Mouse (Mus musculus) ovary, postnatal 14 days (tissue): ENCODE measurements at regions not wholly inside any gene's neighbourhood (a gene's known extent, or its start where the extent isn't known, plus 50 kb on each side); places are given as distances from the start of the nearest gene placed in this dataset.

Source experiments
- DNase-seq: peaks from one replicate; pipeline ENCODE4 v3.0.0; 2022; ENCODE audit warnings: low spot score

DNA sequence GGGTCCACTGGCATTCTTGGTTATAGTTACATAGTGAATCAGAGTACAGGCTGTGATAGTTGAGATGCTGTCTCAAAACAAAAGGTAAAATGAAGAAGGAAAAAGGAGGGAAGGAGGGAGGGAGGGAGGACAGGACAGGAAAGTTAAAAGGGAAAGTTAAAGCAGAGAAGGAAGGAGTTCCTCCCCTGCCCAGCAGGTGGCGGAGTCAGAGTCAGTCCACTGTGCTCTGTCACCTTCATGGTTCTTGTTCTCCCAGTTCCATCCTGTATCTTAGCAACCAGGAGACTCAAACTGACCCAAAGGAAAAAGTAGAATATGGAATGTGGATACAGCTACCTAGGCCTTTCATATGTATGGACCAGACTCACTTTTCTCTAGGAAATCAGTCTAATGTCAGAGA is 288.3 kb downstream of the Pdcd6ip start:
- no peak for DNase-seq

DNA sequence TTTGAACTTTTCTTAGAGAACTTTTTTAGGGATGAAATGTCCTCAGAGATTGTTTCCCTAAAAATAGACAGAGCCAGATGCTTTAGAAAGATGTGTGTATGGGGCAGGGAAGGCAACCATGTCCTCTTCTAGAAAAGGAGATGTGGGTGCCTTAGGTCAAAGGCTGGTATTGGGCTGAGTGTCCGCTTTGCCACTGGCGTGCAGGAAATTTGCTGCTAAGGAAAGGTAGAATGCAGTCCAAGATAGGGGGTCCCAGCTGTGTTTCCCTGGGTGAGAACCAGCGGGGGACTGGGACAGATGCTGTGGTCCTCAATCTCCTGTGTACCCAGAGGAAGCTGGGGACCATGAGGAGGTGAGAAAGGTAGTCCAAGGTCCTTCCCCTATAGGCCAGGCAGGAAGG is 291.0 kb downstream of the Pdcd6ip start:
- no peak for DNase-seq

DNA sequence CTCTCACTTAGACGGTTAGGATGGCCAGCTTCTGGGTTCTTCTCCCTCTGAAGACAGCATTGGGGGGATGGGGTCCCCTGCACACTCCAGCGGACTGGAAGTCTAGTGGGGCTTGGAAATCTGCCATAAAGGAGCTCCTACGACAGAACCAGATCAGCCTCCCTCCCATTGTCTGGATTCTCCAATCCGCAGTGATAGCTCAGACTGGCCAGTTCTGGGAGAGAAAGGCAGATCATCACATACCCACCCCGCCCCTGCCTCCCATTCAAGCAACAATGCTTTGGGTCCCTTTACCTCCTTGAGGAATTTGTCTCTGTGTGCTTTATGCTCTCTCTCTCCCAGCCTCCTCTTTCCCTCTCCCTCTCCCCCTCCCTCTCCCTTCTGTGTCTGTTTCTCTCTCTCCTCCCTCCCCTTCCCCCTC is 292.5 kb downstream of the Pdcd6ip start:
- no peak for DNase-seq

DNA sequence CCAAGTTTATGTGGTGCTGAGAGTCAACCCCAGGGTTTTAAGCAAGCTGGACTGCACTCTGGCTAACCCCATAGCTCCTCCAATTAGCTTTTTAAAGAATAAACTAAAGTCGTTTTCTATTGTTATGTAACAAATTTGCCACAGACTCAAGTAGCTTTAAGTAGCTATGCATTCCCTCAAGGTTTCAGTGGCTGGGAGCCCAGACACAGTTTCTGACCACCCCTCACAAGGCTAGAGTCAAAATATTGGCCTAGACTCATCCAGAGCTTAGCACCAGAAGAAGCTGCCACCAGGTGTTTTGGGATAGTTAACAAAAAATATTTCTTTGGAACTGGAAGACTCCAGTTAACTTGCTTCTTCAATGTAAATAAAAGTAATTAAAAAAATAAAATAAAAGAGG is 293.4 kb downstream of the Pdcd6ip start:
- no peak for DNase-seq

DNA sequence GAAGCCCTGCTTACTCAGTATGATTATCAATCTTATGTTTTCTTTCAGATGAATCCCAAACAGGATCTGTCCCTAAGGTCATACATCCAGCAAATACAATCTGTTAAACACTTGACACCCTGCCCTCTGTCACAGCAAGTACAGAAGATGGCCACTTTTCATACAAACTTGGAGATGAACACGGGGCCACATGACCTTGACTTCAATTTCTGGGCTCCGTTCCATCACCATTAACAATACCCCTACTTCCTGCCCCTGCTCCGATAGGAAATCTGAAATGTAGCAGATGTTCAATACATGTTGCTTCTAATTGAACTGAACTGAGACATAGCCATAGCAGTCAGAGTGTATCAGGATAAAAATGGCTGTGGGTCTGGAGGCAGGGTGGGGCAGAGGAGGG is 294.2 kb downstream of the Pdcd6ip start:
- DNase-seq: no peak

DNA sequence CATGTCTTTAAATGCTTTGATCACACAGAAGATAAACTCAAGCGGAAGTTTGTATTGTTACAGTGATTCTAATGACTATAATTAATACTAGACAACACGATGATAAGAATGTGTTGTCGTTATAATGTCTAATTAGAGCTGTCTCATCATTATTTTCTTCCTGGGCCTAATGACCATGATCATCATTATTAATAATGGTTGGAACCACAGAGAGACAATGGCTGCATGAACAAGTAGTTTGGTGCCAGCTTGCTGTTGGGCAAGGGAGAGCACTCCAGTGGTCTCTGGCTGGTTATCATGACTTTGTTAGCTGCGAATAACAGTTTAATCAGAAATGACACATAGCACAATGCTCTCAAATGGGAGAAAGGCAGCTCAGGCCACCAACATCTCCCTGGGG is 296.4 kb downstream of the Pdcd6ip start:
- DNase-seq: no peak

DNA sequence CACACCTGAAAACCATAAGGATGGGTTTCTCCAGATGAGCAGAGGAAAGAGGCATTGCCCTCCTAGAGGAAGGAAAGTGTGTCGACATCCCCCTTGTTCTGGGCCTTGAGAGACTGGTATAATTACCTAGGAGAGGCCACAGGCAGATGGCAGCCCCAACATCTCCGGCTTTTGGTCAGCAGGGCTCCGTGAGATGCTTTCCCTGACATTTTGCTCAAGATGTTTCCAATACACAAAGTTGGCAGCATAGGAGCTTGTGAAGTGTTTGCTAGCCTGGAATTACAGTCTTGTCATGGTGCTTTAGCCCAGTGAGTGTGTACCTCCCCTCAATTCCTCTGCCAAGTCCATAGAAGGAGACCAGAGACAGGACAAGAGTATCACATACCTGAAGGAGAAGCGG is 299.5 kb downstream of the Pdcd6ip start:
- DNase-seq: no peak

DNA sequence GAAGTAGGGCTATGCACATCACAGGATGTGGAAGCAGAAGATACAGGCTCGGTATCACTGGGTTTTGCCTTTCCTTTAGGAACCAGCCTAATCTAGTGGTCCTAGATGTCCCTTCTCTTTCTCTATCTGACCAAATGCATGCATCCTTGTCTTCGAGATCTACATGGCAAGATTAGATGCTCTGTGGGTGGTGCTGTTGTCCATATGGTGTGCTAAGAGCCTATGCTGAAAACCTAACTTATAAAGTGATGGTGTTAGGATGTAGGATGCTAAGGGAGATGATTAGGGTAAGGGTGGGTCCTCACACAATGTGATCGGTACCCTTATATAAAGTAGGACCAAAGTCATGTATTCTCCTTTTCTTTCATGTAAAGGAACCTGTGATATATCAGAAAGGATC is 313.7 kb downstream of the Pdcd6ip start:
- DNase-seq: no peak

DNA sequence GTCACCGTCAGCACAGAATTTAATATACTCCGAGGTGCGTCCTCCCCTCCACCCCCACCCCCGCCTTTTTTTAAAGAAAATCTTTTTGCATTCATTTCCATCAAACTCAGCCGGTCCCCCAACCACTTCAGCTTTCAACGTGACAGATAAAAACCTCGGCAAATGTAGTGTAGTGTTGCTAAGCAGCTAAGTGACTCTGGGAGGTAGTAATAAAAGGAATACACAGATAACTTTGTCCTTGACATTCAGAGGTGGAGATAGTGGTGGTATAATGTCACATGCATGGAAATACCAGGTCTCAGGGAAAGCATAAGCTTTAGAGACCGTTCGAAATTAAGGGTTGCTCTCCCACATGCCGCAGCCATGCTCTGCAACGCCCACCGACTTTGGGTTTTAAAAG is 320.7 kb downstream of the Pdcd6ip start:
- DNase-seq: no peak

DNA sequence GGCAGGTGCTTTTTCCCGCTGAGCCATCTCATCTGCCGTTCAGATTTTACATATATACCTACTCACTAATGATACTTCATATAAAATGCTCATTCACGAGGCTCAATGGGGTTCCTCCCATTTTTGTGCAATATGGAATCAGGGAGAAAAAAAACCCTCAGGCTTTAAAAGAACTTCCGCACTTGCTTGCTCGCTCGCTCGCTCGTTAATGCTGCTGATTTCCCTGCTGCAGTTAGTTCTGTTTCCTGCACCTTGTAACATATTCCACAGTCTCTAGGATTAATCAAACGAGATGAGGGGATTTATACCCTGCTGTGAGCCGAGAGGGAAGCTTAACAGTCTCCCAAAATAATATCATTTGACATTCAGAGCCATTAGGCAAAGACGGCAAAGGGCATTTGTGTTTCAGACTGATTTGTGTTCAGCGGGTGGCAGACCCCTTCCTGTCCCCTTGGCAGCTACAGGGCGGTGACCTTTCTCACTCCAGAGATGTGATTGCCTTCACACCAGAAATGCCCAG is 326.4 kb downstream of the Pdcd6ip start:
- DNase-seq: no peak

DNA sequence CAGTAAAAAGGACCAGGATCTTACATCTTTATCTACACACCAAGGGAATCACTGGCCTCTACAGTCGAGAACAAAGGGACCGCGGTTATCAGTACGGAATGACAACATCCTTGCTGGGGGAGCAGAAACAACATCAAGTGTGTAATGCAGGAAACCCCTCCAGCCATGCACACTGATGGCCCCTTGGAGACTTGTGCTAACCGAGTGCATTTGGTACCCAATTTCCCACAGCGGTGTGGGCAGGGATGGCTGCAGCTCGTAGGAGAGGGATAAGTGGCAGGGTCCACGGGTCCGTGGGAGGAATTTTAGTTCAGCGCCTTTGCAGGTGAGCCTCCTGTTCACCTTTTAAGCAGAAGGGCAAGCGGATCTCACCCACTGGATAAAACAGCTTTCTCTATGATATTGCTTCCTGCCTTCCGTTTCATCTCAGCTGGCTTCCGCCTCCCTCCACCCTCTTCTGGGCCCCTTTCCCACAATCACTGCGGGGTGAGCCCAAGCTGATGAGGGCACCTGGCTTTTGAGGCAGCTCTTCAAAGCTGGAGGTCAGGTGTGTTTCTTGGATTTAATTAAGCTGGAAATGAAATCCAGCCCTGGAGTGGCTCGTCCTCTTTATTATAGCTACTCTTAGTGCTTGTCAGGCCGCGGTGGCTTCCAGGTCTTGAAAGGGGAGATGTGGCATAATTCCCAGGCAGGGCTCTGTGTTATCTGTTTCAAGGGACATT is 327.5 kb downstream of the Pdcd6ip start:
- no peak for DNase-seq

DNA sequence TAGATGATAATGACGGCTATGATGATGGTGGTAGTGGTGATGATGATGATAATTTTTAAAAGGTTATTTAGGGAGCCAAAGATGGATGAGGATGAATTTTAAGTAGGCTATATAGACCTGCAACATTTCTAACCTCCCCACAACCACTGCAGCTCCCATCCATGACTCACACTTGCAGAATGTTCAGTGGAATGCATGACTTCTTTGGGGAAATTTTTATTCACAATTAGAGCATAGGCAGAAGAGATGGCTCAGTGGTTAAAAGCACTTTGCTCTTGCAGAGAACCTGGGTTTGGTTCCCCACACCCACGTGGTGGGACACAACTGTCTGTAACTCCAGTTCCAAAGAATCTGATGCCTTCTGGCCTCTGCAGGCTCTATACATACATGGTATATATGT is 329.5 kb downstream of the Pdcd6ip start:
- no peak for DNase-seq

DNA sequence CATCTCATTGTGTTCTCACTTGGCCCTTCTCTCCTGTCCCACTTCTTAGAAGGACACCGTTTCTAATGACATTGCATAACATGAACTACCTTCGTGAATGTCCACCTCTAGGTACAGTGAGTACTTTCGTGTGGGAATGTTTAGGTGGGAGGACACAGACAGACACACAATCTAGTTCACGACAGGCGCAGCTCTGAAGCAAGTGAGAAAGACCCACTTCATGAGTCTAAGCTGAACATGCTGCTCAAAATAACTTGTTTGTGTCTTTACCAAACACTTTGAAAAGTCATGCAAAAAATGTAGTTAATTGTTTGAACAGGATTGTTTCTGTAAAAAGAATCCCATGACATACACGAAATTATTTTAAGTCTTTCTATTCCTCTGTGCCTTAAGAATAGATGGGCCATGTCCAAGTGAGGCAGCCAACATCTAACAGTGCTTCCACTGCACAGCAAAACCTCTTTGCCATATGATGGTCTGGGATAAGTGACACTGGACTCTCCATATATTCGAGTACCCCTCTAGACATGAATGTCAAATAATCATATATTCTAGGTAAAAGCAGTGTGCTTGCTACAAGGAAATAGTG is 336.2 kb downstream of the Pdcd6ip start:
- no peak for DNase-seq

DNA sequence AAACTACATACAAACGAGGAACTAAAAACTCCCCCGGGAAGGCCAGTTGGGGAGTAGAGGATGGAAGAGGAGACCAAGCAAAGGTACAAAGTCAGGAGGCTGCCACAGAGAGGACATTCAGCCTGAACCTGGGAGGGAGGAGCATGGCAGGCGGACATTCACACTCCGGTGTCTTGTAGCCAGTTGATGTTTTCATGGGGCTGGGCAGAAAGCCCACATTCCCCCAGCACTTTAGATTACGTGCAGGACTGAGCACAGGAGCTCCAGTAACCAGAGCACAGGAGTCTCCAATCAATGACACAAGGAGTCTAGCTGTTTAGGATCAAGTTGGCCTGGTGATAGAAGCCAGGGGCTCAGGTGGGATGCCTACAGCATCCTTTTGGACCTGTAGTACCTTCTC is 360.1 kb downstream of the Pdcd6ip start:
- DNase-seq: no peak

DNA sequence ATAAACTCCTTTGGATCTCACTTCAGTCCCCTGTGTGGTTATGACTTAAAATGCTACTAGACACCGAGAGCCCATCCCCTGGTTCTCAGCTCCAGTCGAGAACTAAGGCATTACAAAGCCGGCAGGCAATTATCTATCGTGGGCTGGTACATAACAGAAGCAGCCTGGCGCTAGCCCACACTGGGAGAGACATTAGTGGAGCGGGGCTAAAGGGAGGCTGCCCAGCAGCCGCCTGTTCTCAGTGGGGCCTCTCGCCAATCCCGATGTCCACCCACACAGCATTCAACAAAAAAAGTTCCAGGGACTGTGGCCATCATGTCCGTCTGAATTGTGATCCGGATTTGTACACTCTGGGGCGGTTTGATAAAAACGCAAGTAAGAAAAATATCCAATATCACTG is 361.5 kb downstream of the Pdcd6ip start:
- DNase-seq: no peak

DNA sequence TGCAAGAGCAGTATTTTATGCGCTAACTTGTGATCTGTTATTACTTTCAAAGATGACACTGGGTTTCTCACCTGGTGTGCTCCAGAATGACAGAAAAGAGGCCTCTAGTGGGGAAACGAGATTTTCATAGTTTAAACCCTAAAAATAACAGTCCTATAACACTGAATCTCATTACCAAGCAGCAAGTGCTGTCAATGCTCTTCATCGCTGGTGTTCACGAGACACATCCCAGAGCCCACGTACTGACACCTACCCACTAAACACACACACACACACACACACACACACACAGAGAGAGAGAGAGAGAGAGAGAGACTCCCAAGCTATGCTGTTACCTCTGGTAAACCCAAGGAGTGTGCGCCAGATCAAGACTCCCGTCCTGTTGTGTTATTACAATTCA is 365.9 kb downstream of the Pdcd6ip start:
- no peak for DNase-seq

DNA sequence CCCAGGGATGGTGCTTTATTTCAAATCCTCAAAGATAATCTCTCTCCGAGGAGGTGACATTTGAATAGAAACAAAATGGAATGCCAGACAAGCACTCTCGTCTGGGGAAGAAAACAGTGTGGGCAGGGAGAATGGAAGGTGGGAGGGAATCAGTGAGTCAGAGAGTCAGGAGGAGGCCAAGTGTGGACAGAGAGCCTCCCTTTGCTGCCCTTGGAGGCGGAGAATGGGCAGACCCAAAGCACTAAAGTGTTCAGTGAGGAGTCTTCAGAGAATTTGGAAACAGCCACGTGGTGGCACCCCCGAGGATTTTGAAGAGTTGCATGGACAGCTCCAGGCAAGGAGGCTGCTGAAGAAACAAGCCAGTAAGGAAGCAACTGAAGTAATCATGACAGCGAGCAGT is 367.2 kb downstream of the Pdcd6ip start:
- no peak for DNase-seq

DNA sequence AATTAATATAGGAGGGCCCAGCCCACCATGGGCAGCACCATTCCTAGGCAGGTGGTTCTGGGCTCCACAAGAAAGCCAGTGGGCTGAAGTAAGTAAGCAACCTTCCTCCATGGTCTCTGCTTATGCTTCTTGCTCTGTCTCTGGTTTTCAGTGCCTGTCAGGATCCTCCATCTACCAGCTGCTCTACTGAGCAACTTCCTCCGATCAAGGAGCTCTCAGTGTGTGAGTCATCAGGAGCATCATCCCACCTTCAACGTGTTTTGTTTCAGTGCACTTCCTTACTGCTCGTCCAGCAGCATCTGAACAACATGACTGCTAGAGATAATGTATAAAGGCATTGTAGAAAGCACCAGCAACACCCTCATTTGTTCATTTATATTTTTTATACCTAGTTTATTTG is 368.0 kb downstream of the Pdcd6ip start:
- DNase-seq: no peak

DNA sequence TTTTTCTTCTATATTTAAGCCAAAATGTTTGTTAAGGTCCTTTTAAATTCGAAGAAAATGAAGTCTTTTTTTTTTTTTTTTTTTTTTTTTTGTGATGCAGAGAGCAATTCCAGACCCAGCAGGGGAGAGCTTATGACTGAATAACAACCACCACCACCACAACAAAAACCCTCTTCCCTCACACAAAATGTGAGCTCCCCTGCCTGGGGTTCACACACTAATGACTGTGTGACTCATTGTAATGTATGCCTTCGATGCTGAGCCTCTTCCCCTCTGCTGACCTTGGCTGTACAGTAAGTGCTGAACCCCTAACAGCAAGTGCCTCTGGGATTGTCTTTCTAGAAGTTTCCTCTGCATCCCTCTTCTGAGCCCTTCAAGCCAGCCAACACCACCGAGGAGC is 383.6 kb downstream of the Pdcd6ip start:
- no peak for DNase-seq

DNA sequence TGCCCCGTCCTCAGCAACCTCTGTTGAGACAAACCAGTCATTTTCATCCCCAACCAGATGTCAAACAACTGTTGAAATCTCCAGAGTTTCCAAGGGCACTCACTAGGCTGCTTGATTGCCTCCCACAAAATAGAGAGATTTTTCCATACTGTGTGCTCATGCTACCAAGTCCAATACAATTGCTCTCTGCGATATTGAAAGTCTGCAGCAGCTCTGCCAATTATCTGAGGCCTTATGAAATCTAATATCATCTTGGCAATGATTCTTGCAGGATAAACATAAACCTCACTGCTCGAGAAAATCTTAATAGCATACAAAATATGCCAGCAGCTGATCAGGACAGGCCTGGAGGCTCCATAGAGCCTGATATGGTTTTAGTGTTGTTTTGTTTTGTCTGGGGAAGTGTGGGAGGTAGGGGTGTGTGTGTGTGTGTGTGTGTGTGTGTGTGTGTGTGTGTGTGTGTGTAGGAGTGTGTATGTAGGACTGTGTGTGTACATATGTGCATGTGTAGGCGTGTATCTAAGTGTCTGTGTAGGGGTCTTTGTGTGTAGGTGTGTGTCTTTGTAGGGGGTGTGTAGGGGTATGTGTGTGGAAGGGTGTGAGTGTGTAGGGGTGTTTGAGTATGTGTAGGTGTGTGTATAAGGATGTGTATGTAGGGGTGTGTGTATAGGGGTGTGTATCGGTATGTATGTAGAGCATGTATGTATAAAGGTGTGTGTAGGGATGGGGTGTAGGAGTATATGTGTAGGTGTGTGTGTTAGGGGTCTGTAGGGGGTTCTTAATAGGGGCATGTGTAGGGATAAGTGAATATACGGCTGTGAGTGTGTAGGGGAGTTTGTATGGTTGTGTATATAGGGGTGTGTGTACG is 398.1 kb downstream of the Pdcd6ip start:
- no peak for DNase-seq

DNA sequence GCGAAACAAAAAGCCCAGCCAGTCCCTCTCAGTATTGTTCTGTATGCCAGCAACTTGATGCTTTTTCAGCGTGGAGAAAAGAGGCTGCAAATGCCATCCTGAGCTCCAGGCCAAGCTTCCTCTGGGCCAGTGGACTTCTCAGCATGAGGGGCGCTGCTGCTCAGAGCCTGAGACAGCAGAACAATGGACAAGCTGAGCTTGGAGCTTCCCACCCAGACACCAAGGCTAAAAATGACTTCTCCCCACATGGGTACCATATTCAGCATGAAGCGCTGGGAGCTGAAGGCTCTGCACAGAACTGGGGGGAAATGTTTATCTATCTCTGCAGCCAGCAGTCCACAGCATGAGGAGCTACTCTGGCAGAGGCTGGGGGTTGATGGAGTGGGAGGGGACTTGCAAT is 402.3 kb downstream of the Pdcd6ip start:
- DNase-seq: no peak

DNA sequence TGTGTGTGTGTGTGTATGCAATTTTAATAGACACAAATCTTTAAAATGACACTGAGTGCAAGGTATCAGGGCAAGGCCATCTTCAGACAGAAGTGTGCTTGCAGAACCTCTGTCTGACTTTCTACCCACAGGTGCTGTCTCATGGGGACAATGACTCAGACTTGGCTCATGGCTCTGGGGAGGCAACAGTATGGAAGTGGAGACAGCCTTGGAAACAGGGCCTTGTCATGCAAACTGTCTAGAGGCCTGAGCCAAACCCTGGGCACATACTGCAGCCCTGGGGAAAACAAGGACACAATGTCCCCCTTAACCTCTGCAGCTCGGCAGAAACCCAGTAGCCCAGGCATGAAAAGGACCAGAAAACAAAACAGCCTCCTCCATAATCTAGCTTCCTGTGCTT is 405.6 kb downstream of the Pdcd6ip start:
- no peak for DNase-seq

DNA sequence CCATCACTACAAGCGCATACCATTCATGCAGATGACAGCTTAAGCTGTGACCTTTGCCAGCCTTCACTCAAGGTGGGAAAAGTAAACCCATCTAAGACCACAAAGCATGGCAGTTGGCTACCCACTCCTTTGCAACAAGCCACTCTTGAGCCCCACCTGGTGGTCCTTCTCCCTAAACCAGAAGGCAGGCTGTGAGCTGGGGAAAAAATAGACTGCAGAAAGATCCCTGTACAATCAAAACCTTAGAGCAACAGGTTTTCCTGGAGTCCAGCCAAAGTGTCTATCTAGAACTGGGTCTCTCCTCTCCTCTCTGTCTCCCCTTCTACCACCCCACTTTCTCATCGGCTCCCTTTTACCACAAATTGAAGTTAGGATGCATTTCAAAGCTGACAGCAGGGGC is 407.2 kb downstream of the Pdcd6ip start:
- no peak for DNase-seq
